8 mouse cellular contexts compared by ENCODE assay signal in the genomic region with DNA sequence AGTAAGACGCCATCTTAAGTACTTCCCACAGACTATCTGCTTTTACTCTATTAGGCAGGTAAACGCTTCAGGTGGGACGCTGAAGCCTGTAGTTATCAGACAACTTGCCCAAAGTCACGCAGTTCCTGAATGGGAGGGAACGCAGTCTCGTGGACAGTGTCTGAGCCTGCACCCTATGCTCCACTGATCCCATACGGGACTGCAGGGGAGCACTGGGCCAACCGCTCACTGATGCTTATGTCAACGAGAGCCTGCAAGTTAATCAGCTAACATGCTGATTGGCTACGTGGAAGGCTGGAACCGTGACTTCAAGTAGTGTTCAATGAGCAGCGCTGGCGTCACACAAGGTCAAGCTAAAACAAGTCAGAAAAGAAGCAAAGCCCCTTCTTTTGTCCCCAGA. TPM values are rescaled to one million over a fixed set of nuclear protein-coding genes. Genes with fewer than 3 reads are reported as not detected.
DNase-seq lines count a peak whose midpoint lies in the region; ATAC-seq lines count a peak whose summit lies in the region.

No protein-coding gene starts in this region.

- peak overlapping the region; percentile 61 for H3K4me2 ChIP-seq in forebrain, embryonic 16.5 days (ENCODE audit: low read length)

- no peak overlapping the region for H3K4me3 ChIP-seq in forebrain, embryonic 16.5 days (replicated peaks; ENCODE audit: low read length)
- H3K4me3 ChIP-seq in macrophage (ENCODE audit: inconsistent target): peak overlapping the region; percentile 72

- no peak for ATAC-seq in forebrain, embryonic 16.5 days

- peaks cover 24% of the 10 kb centered on the region for H3K4me1 ChIP-seq in forebrain, embryonic 16.5 days (replicated peaks; ENCODE audit: control insufficient read depth, insufficient read depth, low read length)

- H3K27me3 ChIP-seq in forebrain, embryonic 16.5 days (replicated peaks; ENCODE audit: control insufficient read depth, insufficient read depth, low read length): no peaks in the 10 kb centered on the region
- no peaks in the 10 kb centered on the region for H3K27me3 ChIP-seq in splenic B cell, adult 2 months (ENCODE audit: control insufficient read depth, insufficient read depth, low read length, poor library complexity, severe bottlenecking)

- peaks cover 83% of the 10 kb centered on the region for H3K79me2 ChIP-seq in macrophage (ENCODE audit: inconsistent target)

- no peaks in the 10 kb centered on the region for H3K9me3 ChIP-seq in forebrain, embryonic 16.5 days (ENCODE audit: control insufficient read depth, low read length)

- no peak overlapping the region for H3K27ac ChIP-seq in forebrain, embryonic 16.5 days (ENCODE audit: low read length)
- no peak overlapping the region for H3K27ac ChIP-seq in macrophage

- DNase-seq in adrenal gland, adult 2 months: peak; percentile 42
- DNase-seq in adrenal gland, postnatal 14 days: no peak
- peak; percentile 17 for DNase-seq in brain, adult 2 months (ENCODE audit: low read depth, low spot score)
- DNase-seq in kidney, adult 9 months: peak; percentile 27
- peak; percentile 58 for DNase-seq in splenic B cell, adult 2 months (ENCODE audit: low read depth, low spot score)
- no peak for DNase-seq in adipocyte (ENCODE audit: low spot score)

- no peak overlapping the region for H3K9ac ChIP-seq in forebrain, embryonic 16.5 days (replicated peaks; ENCODE audit: low read depth, low read length)

- H3K36me3 ChIP-seq in forebrain, embryonic 16.5 days (ENCODE audit: control insufficient read depth, insufficient read depth): no peaks in the 10 kb centered on the region
- no peaks in the 10 kb centered on the region; the same call in 1 of the 2 replicates for H3K36me3 ChIP-seq in macrophage (ENCODE audit: inconsistent target)
- no peaks in the 10 kb centered on the region for H3K36me3 ChIP-seq in splenic B cell, adult 2 months (ENCODE audit: control insufficient read depth, insufficient read depth, low read length, poor library complexity, severe bottlenecking)

- 36% methylated on average over 13 of the region's 13 CpGs for WGBS in forebrain, embryonic 16.5 days
- 25% methylated on average over 13 of the region's 13 CpGs for whole genome bisulfite sequencing in macrophage (ENCODE audit: missing documents)

RNA-seq across cellular contexts. Expression of a gene that starts 1.4 kb away (rescaled TPM):
- 10 to 100 TPM; 21.3 to 24.1 TPM for total RNA-seq in adrenal gland, adult 2 months (2021)
- polyA plus RNA-seq in adrenal gland, adult 2 months (2012; rRNA removed): 18.7 and 22.7 TPM in 2 replicates
- 25.4 and 27.7 TPM in 2 replicates for total RNA-seq in adrenal gland, postnatal 14 days (2021)
- polyA plus RNA-seq in forebrain, embryonic 16.5 days (2015; fragmentation: Nextera tagmentation; extraction: Ambion mirVana): 27.1 and 30.0 TPM in 2 replicates
- 10 to 100 TPM in 24 of 26 experiments, 1 to 10 TPM in 2; 7.8 to 22.2 (median 14.4) TPM for total RNA-seq in macrophage (2018; cell fraction: chromatin; rRNA removed)
- total RNA-seq in macrophage (2018; cell fraction: cytosol; rRNA removed): 10 to 100 TPM in 23 of 26 experiments, 1 to 10 TPM in 3; 9.0 to 15.9 (median 11.6) TPM
- total RNA-seq in macrophage (2018; cell fraction: nucleus; rRNA removed): 10 to 100 TPM; 11.0 to 26.4 (median 15.4) TPM
- polyA plus RNA-seq in macrophage (2018): 10.7 to 14.1 TPM (median 13.4 TPM) in 3 replicates

RNA-seq across cellular contexts. Expression of a gene that starts 1.5 kb away (rescaled TPM):
- total RNA-seq in adrenal gland, adult 2 months (2021): 10 to 100 TPM; 10.6 to 12.7 TPM
- polyA plus RNA-seq in adrenal gland, adult 2 months (2012; rRNA removed): 2.2 and 3.4 TPM in 2 replicates
- total RNA-seq in adrenal gland, postnatal 14 days (2021): 12.5 and 13.7 TPM in 2 replicates
- polyA plus RNA-seq in forebrain, embryonic 16.5 days (2015; fragmentation: Nextera tagmentation; extraction: Ambion mirVana): 4.3 and 4.6 TPM in 2 replicates
- total RNA-seq in macrophage (2018; cell fraction: chromatin; rRNA removed): 10 to 100 TPM in 4 of 26 experiments, 1 to 10 TPM in 22; 5.7 to 12.4 (median 7.8) TPM
- 1 to 10 TPM; 2.8 to 7.3 (median 4.7) TPM for total RNA-seq in macrophage (2018; cell fraction: cytosol; rRNA removed)
- 10 to 100 TPM in 7 of 26 experiments, 1 to 10 TPM in 19; 5.6 to 16.9 (median 8.2) TPM for total RNA-seq in macrophage (2018; cell fraction: nucleus; rRNA removed)
- 3.8 to 8.5 TPM (median 3.8 TPM) in 3 replicates for polyA plus RNA-seq in macrophage (2018)

RNA-seq across cellular contexts. Expression of a gene that starts 36.9 kb away (rescaled TPM):
- 10 to 100 TPM in 1 of 2 experiments, 1 to 10 TPM in 1; 9.3 to 15.7 TPM for total RNA-seq in adrenal gland, adult 2 months (2021)
- polyA plus RNA-seq in adrenal gland, adult 2 months (2012; rRNA removed): 14.7 and 16.7 TPM in 2 replicates
- 19.4 and 19.6 TPM in 2 replicates for total RNA-seq in adrenal gland, postnatal 14 days (2021)
- 10.1 and 10.8 TPM in 2 replicates for polyA plus RNA-seq in forebrain, embryonic 16.5 days (2015; fragmentation: Nextera tagmentation; extraction: Ambion mirVana)
- total RNA-seq in macrophage (2018; cell fraction: chromatin; rRNA removed): 10 to 100 TPM in 2 of 26 experiments, 1 to 10 TPM in 24; 1.4 to 13.4 (median 5.5) TPM
- total RNA-seq in macrophage (2018; cell fraction: cytosol; rRNA removed): 1 to 10 TPM; 3.6 to 8.2 (median 5.4) TPM
- total RNA-seq in macrophage (2018; cell fraction: nucleus; rRNA removed): 10 to 100 TPM in 2 of 26 experiments, 1 to 10 TPM in 24; 3.4 to 19.1 (median 6.9) TPM
- 3.5 to 8.4 TPM (median 5.8 TPM) in 3 replicates for polyA plus RNA-seq in macrophage (2018)

Comparison
In these comparisons a context has a peak if more than half of its experiments do, and no peak if none do; other contexts are left out.
1. DNase-seq: peak in adrenal gland, adult 2 months (single experiment), brain, adult 2 months (single experiment), kidney, adult 9 months (single experiment) and splenic B cell, adult 2 months (single experiment); none in adrenal gland, postnatal 14 days (single experiment) and adipocyte (single experiment).